Mouse (Mus musculus): Measurements from ENCODE around the gene Zfp710.
"Not testable (repeated sequence)": the region's sequence is repeated elsewhere in the genome, so short reads cannot be mapped to it uniquely, and the experiment has no call there.

Gene Zfp710

DNA sequence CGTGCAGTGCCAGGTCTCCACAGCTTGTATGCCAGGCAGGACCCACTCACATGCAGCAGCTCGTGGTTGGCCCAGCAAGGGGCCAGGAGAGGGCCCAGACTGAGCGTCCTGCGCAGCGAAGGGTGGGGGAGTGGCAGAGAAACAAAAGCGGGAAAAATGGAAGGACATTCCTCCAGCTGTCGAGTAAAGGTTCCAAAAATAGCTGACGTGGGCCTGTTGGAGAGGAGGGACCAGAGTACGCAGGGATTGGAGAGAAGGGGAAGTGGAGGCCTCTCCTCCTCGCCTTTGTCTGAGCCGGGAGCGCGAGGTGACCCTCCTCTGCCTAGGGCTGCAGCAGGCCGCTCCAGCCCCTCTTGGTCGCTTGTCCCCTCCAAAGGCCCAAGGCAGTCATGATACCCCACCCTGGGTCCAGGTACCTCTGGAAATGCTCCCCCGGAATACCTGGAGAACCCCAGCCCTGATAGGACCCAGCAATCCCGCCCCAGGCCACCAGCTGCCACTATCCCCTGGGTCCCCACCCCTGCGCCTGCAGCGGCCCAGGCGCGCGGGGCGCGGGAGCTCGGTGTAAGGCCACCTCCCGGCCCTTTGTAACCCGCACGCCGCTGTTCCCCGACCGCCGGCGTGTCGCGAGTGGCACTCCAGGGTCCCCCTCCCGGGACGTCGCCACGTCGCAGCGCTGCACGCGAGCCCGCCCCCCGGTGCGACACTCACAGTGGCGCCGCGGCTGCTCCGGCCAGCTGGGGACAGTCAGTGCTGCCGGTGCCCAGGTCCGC is 90.0 kb downstream of the Zfp710 start:
- peak; percentile 86 for DNase-seq (ENCODE audit: low spot score)

DNA sequence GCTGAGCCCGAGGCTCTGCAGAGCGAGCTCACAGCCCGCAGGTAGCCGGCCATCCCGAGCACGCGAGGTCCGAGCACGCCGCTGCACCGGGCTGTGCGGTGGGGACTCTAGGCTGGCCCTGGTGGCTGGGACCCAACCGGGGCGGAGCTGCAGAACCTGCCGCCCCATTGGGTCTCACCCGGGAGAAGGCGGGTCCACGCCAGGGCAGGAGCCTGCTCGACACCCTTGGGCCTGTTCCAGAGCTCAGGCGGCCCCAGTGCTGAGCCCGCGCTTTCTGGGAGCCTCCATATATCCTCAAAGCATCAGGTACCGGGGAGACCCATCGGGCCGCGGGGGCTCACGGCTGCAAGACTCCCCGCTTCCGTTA is 90.6 kb downstream of the Zfp710 start, which contains the start of gene Idh2:
Gene Idh2, minus strand, starts transcription at position 169 of the 367 bp plus-strand sequence.
- peak; percentile 90 for DNase-seq (ENCODE audit: low spot score)

DNA sequence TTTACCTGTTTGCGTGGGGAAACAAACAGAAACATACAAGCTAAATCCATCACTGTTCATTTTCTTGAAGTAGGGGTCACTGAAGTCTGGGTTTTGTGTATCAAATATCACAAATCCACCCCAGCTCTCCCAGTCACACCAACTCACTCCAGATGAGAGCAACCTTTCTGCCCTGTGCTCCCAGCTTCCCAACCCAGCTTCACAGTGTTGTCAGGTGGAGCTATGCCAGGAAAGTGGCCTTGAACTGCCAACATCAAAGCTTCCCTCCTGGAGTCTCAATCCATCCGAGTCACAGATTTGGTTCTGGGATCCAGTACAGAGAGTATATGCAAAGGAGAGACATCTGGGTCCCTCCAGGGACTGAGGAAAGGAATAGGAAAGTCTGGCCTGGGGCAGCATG is 91.5 kb downstream of the Zfp710 start:
- DNase-seq (ENCODE audit: low spot score) = no peak

DNA sequence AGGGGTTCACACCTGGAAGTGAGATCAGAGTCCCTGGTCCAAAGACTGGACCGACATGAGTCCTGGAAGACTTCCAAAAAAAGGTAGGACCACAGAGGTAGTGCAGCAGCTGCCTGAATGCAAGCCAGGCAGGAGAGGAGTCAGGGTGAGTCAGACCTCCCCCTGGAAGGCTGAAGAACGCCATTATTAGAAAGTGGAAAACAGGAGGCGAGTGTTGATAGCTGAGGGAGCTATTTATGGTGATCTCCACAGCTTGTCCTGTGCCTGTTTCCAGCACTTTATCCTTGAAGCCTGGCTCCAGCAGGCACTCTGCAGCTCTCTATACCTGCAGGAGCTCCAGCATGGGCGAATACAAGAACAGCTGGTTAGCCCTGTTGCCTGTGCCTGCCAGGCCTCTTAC is 94.6 kb downstream of the Zfp710 start:
- no peak for DNase-seq (ENCODE audit: low spot score)

DNA sequence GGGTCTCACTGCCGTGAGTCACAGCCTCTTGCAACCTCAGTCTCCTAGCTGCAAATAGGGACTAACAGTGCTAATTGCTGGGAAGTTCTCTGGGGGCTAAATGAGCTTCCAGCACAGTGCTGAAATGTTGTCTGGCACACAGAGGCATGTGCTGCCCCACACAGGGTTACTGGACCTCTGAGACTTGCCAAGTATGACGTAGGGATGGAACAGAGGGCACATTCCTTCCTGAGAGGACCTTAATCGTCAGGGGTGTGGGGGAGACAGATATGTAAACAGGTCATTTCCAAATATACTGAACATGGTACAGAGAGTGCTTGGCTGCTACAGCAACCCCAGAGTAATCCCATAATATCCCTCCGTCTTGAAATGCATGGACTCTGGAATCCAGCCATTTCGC is 96.5 kb downstream of the Zfp710 start:
- DNase-seq (ENCODE audit: low spot score) = no peak

DNA sequence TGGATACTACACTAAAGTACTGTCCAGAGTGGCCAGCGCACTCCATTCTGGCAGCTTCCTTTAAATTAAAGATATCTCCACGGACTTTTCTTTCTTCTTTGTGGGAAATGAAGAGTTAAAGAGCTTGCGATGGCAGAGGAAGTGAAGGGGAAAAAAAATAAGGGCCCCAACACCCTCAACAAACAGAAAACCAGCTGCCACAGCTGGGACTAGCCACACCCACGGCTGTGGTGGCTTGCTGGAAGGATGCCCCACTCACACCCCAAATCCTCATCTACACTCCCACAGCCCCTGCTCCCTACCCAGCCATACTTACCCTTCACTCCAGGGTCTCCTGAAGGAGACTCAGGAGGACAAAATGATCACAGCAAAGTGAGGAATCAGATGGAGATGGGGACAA is 98.5 kb downstream of the Zfp710 start:
- no peak for DNase-seq (ENCODE audit: low spot score)

DNA sequence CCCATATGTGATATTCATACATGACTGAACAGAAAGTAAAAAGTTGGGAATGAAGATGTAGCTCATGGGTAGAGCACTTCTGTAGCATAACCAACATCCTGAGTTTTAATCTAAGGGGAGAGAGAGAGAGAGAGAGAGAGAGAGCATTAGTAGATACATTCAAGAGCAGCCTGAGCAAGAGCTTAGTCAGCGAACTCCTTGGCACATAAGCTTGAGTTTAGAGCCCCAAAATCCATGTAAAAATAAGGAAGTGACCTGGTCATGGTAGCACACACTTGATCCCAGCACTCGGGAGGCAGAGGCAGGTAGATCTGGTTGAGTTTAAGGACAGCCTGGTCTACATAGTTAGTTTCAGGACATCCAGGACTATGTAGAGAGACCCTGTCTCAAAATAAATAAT is 99.1 kb downstream of the Zfp710 start:
- no peak for DNase-seq (ENCODE audit: low spot score)

DNA sequence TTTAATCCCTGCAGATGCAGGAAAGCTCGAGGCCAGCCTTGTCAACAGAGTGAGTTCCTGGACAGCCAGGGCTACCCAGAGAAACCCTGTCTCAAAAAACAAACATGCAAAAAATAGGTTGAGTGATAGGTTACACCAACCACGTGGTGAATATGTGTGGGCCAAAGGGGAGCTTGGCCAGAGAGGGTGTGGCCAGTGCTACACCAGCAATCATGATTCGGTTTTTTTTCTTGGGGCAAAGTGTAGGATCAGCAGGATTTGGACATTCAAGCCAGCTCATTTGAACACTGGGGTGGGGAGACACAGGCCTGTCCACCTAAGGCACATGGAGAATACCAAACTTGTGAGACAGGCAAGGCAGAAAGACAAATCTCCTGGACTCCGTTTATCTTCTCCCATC is 104.7 kb downstream of the Zfp710 start:
- no peak for DNase-seq (ENCODE audit: low spot score)

DNA sequence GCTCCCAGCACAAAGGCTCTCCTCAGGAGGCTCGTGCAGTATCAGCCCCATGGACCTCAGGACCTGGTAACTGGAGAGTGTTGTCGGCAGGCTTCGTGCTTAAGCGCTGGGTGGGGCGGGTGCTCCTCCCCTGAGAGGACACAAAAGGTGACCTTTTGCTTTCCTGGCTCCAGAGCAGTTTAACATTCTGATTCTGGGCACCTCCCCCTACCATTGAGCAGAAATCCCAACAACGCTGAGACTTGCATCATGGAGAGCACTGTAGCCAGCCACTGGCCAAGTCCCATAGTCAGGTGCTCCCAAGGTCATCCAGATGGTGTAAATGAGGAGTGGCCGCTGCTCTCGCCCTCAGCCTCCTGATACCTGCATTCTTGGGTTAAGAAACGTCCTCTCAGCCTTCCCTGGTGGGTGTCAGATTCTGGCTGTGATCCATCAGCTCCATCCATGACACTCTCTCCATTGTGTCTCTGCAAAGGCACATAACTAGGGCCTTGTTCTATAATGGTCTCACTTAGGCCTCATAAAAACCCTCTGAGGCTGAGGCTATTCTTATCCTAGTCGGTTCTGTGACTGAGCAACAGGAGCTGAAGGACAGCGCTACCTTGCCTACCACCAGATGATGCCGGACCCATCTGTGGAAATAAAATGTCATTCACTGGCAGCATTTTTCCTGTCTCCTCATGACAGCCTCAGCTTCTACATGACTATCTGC is 105.9 kb downstream of the Zfp710 start:
- peak; percentile 36 for DNase-seq (ENCODE audit: low spot score)

DNA sequence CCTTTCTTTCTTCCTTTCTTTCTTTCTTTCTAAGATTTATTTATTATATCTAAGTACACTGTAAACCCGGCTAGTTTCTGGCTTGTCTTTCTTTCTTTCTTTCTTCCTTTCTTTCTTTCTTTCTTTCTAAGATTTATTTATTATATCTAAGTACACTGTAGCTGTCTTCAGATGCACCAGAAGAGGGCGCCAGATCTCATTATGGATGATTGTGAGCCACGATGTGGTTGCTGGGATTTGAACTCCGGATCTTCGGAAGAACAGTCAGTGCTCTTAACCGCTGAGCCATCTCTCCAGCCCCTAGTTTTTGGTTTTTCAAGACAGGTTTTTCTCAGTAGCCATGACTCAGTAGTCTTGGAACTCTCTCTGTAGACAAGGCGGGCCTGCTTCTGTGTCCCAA is 106.7 kb downstream of the Zfp710 start:
- DNase-seq (ENCODE audit: low spot score) = not testable (repeated sequence)

DNA sequence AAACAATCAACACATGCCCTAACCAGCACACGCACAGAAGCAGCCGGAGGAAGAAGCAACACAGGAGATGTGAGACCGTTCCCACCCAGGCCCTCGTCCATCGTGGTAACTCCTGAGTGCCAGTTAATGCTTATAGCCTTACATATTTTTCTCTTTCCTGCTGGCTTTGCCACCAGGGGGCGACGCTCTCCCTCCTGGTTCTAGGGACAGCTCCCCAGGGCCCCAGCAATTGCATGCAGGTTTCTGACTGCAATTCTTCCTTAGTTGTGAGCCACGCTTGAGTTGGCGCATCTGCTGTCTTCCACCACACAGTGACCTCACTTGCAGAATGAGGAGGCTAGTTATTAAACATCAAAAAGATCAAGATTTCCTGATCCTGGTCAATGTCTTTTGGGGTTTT is 107.9 kb downstream of the Zfp710 start:
- no peak for DNase-seq (ENCODE audit: low spot score)

DNA sequence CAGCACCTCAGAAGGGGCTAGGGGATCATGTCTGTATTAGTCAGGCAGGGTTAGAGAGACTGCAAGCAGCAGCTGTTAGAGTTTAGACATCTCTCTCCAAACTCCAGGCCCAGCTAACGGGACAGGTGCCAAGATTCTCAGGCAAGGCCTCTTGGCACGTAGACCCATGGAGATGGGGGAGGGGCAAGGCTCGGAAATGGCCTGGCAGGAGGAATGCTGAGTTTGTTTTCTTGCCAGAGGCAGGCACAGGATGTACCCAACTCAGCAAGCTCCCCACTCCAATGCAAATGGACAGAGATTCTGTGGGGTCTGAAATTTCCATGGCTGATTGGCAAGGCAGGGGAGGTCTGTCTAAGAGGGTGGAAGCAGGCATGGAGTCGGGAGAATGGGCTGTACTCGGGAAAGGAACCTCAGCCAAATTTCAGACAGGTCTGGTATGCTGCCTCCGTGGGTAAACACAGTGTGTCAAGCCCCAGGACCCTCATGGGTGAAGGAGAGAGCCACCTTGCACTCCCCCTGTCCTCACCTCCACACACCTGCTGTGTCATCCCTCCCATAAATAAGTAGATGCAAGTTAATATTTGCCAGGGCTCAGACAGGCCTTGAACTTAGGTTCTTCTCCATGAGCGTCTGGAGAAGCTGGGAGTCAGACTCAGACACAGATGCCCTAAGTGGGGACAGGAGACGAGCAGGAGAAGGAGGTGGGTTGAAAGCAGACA is 110.0 kb downstream of the Zfp710 start:
- peak; percentile 15 for DNase-seq (ENCODE audit: low spot score)

DNA sequence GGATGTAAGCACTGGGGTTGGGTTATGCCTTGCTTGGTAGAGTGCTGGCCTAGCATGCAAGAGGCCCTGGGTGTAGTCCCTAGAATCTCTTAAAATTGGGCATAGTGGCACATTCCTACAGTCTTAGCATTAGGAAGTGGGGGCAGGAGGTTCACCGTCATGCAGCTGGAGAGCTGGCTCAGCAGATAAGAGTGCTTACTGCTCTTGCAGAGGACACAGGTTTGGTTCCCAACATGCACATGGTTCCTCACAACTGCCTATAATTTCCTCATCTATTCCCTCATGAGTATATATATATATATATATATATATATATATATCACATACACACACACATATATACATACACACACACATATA is 110.5 kb downstream of the Zfp710 start:
- no peak for DNase-seq (ENCODE audit: low spot score)

DNA sequence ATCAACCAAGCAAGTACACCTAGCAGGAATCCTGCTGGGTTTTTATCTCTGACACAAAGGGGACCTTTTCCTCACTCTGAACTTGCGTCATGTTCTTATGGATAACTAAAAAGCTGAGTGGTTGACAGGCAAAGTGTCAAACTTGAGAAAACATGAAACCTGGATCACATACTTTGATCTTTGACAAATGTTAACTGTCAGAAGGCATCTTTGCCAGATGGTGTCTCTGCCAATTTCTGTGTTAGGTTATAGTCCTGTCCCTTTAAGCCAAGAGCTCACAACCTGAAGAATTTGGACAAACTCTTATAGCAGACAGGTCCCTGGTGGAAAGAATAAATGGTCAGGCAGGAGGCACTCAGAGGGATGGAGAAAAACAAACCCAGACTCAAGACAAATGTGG is 113.8 kb downstream of the Zfp710 start:
- DNase-seq (ENCODE audit: low spot score) = no peak

DNA sequence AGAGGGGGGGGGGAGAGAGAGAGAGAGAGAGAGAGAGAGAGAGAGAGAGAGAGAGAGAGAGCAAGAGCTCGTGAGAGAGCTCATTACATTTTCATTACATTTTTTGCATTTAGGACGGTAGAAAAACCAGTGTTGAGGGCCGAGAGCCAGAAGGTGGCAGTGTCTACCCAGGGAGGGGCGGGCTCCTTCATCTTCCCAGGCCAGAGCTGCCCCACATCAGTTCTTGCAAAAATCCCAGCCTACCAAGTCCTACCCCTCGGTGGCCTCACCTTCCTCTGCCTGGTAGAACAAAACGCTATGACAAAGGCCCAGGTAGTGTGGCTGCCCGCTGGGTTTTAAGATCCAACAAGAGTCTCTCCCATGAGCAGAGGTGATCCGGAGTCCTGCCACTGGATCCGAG is 116.2 kb downstream of the Zfp710 start:
- peak; percentile 53 for DNase-seq (ENCODE audit: low spot score)
